Mouse (Mus musculus) heart, postnatal 4 days (tissue): ENCODE measurements at regions not wholly inside any gene's neighbourhood (a gene's known extent, or its start where the extent isn't known, plus 50 kb on each side); places are given as distances from the start of the nearest gene placed in this dataset.

Experiments
- DNase-seq: peaks from one replicate; pipeline ENCODE4 v3.0.0; 2021

GRCm38 (mm10) chr1:83727215-83727614 is 319.2 kb upstream of the Sphkap start:
- peak; percentile 7 for DNase-seq

- peak; percentile 11 for DNase-seq
Observed at GRCm38 (mm10) chr1:83723096-83723495, 315.1 kb upstream of the Sphkap start.

- no peak for DNase-seq
Observed at GRCm38 (mm10) chr1:83720166-83720565, 312.2 kb upstream of the Sphkap start.

GRCm38 (mm10) chr1:83717056-83717455 is 309.1 kb upstream of the Sphkap start:
- DNase-seq, result peak; percentile 52

- DNase-seq, result no peak
Observed at GRCm38 (mm10) chr1:83701696-83702404, 293.9 kb upstream of the Sphkap start.

- DNase-seq, result no peak
Observed at GRCm38 (mm10) chr1:83697422-83697821, 289.4 kb upstream of the Sphkap start.

GRCm38 (mm10) chr1:83685221-83685620 is 277.2 kb upstream of the Sphkap start:
- DNase-seq, result no peak

GRCm38 (mm10) chr1:83665326-83665725 is 257.3 kb upstream of the Sphkap start:
- no peak for DNase-seq

GRCm38 (mm10) chr1:83661808-83662802 is 254.1 kb upstream of the Sphkap start:
- DNase-seq, result no peak

GRCm38 (mm10) chr1:83653661-83654060 is 245.7 kb upstream of the Sphkap start:
- no peak for DNase-seq

GRCm38 (mm10) chr1:83645606-83646005 is 237.6 kb upstream of the Sphkap start:
- DNase-seq, result no peak

GRCm38 (mm10) chr1:83642656-83643055 is 234.7 kb upstream of the Sphkap start:
- DNase-seq, result peak; percentile 5

- no peak for DNase-seq
Observed at GRCm38 (mm10) chr1:83636051-83636450, 228.1 kb upstream of the Sphkap start.

- peak; percentile 16 for DNase-seq
Observed at GRCm38 (mm10) chr1:83631798-83632197, 223.8 kb upstream of the Sphkap start.

GRCm38 (mm10) chr1:83631394-83631793 is 223.4 kb upstream of the Sphkap start:
- DNase-seq, result no peak

GRCm38 (mm10) chr1:83587258-83587657 is 179.3 kb upstream of the Sphkap start:
- DNase-seq, result no peak

GRCm38 (mm10) chr1:83583041-83583440 is 175.0 kb upstream of the Sphkap start:
- no peak for DNase-seq

GRCm38 (mm10) chr1:83569991-83570390 is 162.0 kb upstream of the Sphkap start:
- DNase-seq, result no peak

- DNase-seq, result no peak
Observed at GRCm38 (mm10) chr1:83568746-83569145, 160.7 kb upstream of the Sphkap start.

GRCm38 (mm10) chr1:83551617-83552016 is 143.6 kb upstream of the Sphkap start:
- no peak for DNase-seq

- DNase-seq, result no peak
Observed at GRCm38 (mm10) chr1:83535461-83535860, 127.5 kb upstream of the Sphkap start.

GRCm38 (mm10) chr1:83527803-83528202 is 119.8 kb upstream of the Sphkap start:
- DNase-seq, result no peak

- DNase-seq, result no peak
Observed at GRCm38 (mm10) chr1:83509356-83509755, 101.4 kb upstream of the Sphkap start.

GRCm38 (mm10) chr1:83505386-83505785 is 97.4 kb upstream of the Sphkap start:
- peak; percentile 6 for DNase-seq
